Mouse (Mus musculus) erythroblast, embryonic 14.5 days (primary cell): Measurements from ENCODE around the gene Flnb.

ENCODE experiments used
- GATA1 ChIP-seq: IDR thresholded peaks from 2 replicates; pipeline ENCODE4 v1.6.1; 2012; ENCODE audit warnings: low read length, inconsistent platforms, mixed read lengths
- TAL1 ChIP-seq: IDR thresholded peaks from 3 replicates; pipeline ENCODE4 v1.6.1; 2012; ENCODE audit warnings: low read length, inconsistent platforms, mixed read lengths

DNA sequence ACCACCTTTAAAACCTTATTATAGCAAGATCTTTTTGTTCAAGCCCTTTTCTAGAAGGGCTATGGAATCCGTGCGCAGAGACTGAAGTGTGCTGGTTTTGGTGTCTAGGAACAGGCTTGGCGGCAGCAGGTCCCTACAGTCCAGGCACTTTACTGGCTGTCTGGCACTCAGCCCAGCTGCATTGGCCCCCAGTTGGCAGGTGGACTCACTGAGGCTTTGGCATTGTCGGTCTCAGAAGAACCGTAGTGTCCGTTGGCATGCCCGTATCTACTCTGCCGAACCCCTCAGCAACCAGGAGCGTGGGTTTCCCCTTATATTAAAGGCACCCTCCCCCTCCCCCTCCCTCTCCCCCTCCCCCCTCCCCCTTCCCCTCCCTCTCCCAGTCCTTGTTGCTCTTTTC is 67.8 kb downstream of the Flnb start:
- no peak for TF ChIP-seq GATA1
- TF ChIP-seq TAL1: no peak
